Mouse (Mus musculus): ENCODE data around the gene Fgf7. TPM values are rescaled to one million over a fixed set of nuclear protein-coding genes. Genes with fewer than 3 reads are reported as not detected.

The Fgf7 gene
- total and polyA plus RNA-seq, 3 experiments: not detected

DNA sequence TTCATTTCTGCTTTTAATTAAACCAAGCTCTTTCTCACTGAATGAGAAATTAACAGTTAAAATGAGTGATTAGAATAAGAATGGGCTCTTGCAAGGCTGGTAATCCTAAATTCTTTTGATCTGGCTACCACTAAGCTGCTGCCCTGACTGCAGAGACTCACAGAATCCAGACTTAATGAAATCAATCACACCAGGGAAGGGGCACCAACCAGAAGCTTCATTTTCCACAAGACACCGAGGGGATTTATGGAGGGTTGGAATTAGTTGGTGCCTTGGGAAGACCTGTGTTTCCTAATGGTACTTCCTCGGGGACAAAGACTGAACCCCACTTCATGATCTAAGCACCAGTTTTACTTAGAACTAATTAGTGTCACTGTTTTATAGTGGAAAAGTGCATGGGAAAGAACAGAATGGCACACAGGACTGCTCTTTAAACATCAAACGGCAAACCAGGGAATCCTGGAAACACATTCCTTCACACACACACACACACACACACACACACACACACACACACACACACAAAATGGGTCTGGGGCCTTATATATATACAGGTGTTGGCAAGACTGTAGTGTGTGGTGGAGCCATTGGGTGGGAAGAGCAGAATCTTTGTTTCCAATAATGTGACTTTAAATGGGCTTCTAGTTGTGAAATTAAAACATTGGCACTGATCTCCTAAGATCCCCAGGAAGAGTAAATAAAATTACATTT lies 18.5 kb upstream of the Fgf7 start:
- no peak for DNase-seq (ENCODE audit: low read depth, low spot score)
- no peaks in the 10 kb centered on the region for H3K36me3 ChIP-seq (ENCODE audit: control insufficient read depth in 1 of 2, insufficient read depth in 2 of 2, low read length in 2 of 2)
- no peaks in the 10 kb centered on the region for H3K79me2 ChIP-seq (ENCODE audit: control insufficient read depth, insufficient read depth, low read length, poor library complexity)
- no peak overlapping the region for H3K4me3 ChIP-seq (ENCODE audit: control insufficient read depth in 1 of 2, insufficient read depth in 1 of 2, low read depth in 2 of 2, low read length in 2 of 2)
- no peaks in the 10 kb centered on the region for H3K9me3 ChIP-seq (replicated peaks; ENCODE audit: insufficient read depth, low read length)
- H3K9ac ChIP-seq (ENCODE audit: control insufficient read depth, low read depth, low read length, poor library complexity, severe bottlenecking): no peak overlapping the region
- no peak overlapping the region for H3K27ac ChIP-seq (ENCODE audit: control insufficient read depth, low read depth, low read length)
- H3K27me3 ChIP-seq (ENCODE audit: control insufficient read depth in 1 of 2, insufficient read depth in 2 of 2, low read length in 2 of 2): peaks cover 0 to under 1% of the 10 kb centered on the region in 2 experiments; a peak in 2 of 4 replicates
- H3K4me1 ChIP-seq (ENCODE audit: control insufficient read depth in 1 of 2, insufficient read depth in 2 of 2, low read length in 2 of 2): no peaks in the 10 kb centered on the region
- TF ChIP-seq MAX (IDR thresholded peaks at IDR 0.05; ENCODE audit: low read length): no peak
- TF ChIP-seq POLR2AphosphoS5 (IDR thresholded peaks at IDR 0.05; ENCODE audit: borderline replicate concordance, low read depth, low read length): no peak
- TF ChIP-seq MEF2A (IDR thresholded peaks at IDR 0.05; ENCODE audit: extremely low read depth, insufficient replicate concordance, low read depth, low read length, poor library complexity, severe bottlenecking): no peak
- no peak for TF ChIP-seq TCF12 (IDR thresholded peaks at IDR 0.05; ENCODE audit: low read depth, low read length)
- no peak for TF ChIP-seq NELFE (IDR thresholded peaks at IDR 0.05; ENCODE audit: low read depth, low read length)
- TF ChIP-seq MAZ (IDR thresholded peaks at IDR 0.05; ENCODE audit: low read depth, low read length): no peak
- no peak for TF ChIP-seq USF1 (IDR thresholded peaks at IDR 0.05; ENCODE audit: low read depth, low read length)
- no peak for TF ChIP-seq ZMIZ1 (IDR thresholded peaks at IDR 0.05; ENCODE audit: low read depth, low read length)
- TF ChIP-seq MYC (IDR thresholded peaks at IDR 0.05; ENCODE audit: low read depth, low read length): no peak
- TF ChIP-seq ZC3H11A (IDR thresholded peaks at IDR 0.05; ENCODE audit: low read depth, low read length): no peak
- no peak for TF ChIP-seq BHLHE40 (IDR thresholded peaks at IDR 0.05; ENCODE audit: borderline replicate concordance, low read depth, low read length)
- TF ChIP-seq POLR2AphosphoS2 (IDR thresholded peaks at IDR 0.05; ENCODE audit: low read length): no peak

- no peak overlapping the region for H3K9ac ChIP-seq (ENCODE audit: control insufficient read depth, low read depth, low read length, poor library complexity, severe bottlenecking)
- no peak for DNase-seq (ENCODE audit: low read depth, low spot score)
- no peaks in the 10 kb centered on the region for H3K27me3 ChIP-seq (ENCODE audit: control insufficient read depth in 1 of 2, insufficient read depth in 2 of 2, low read length in 2 of 2)
- H3K27ac ChIP-seq (ENCODE audit: control insufficient read depth, low read depth, low read length): no peak overlapping the region
- H3K4me1 ChIP-seq (ENCODE audit: control insufficient read depth in 1 of 2, insufficient read depth in 2 of 2, low read length in 2 of 2): no peaks in the 10 kb centered on the region
- no peaks in the 10 kb centered on the region for H3K9me3 ChIP-seq (replicated peaks; ENCODE audit: insufficient read depth, low read length)
- H3K4me3 ChIP-seq (ENCODE audit: control insufficient read depth in 1 of 2, insufficient read depth in 1 of 2, low read depth in 2 of 2, low read length in 2 of 2): no peak overlapping the region
- no peaks in the 10 kb centered on the region for H3K36me3 ChIP-seq (ENCODE audit: control insufficient read depth in 1 of 2, insufficient read depth in 2 of 2, low read length in 2 of 2)
- no peaks in the 10 kb centered on the region for H3K79me2 ChIP-seq (ENCODE audit: control insufficient read depth, insufficient read depth, low read length, poor library complexity)
- TF ChIP-seq RCOR1 (IDR thresholded peaks at IDR 0.05; ENCODE audit: low read depth, low read length) (no peak), EP300 (IDR thresholded peaks at IDR 0.05; ENCODE audit: low read depth in 1 of 2, low read length in 2 of 2) (no peak), MYC (IDR thresholded peaks at IDR 0.05; ENCODE audit: low read depth, low read length) (no peak), USF2 (IDR thresholded peaks at IDR 0.05; ENCODE audit: borderline replicate concordance in 1 of 2, insufficient read depth in 1 of 2, low read depth in 1 of 2, low read length in 2 of 2) (no peak), HCFC1 (IDR thresholded peaks at IDR 0.05; ENCODE audit: low read depth, low read length) (no peak)
Observed at GRCm38 (mm10) chr2:126031186-126031900, 3.1 kb upstream of the Fgf7 start.
